Mouse (Mus musculus) adrenal gland, adult 18-20 months (tissue): ENCODE results near the gene Cpeb1. TPM values are rescaled to one million over a fixed set of nuclear protein-coding genes. Genes with fewer than 3 reads are reported as not detected.

Source experiments
- DNase-seq, 2 experiments: peaks; one replicate each; pipeline ENCODE4 v3.0.0; 2021 to 2022; ENCODE audit warnings: low spot score in 2 of 2
- total RNA-seq, 2 experiments: library from RNA; stranded (reverse); gene quantifications; 1 replicate in 1 of 2; 2 replicates in 1 of 2; pipeline ENCODE4 v1.2.3; 2021

The Cpeb1 gene
- total RNA-seq, 2 experiments from 2014 or later = 35.5 to 38.4 TPM

- peak; percentile 33 to 36 for DNase-seq
Observed at GRCm38 (mm10) chr7:81372337-81372920, 82.8 kb downstream of the Cpeb1 start.

- no peak for DNase-seq
Observed at GRCm38 (mm10) chr7:81371811-81372210, 83.5 kb downstream of the Cpeb1 start.

GRCm38 (mm10) chr7:81369724-81370123, 85.5 kb downstream of the Cpeb1 start:
- DNase-seq = no peak

- DNase-seq = no peak
Observed at GRCm38 (mm10) chr7:81367946-81368345, 87.3 kb downstream of the Cpeb1 start.

- no peak for DNase-seq
Observed at GRCm38 (mm10) chr7:81356975-81357374, 98.3 kb downstream of the Cpeb1 start.

GRCm38 (mm10) chr7:81356360-81356759, 98.9 kb downstream of the Cpeb1 start:
- DNase-seq = no peak

GRCm38 (mm10) chr7:81355746-81356145, 99.5 kb downstream of the Cpeb1 start:
- DNase-seq = no peak

- DNase-seq = no peak
Observed at GRCm38 (mm10) chr7:81351826-81352225, 103.4 kb downstream of the Cpeb1 start.

GRCm38 (mm10) chr7:81348206-81348605, 107.1 kb downstream of the Cpeb1 start:
- no peak for DNase-seq

- DNase-seq = no peak
Observed at GRCm38 (mm10) chr7:81345447-81346170, 109.7 kb downstream of the Cpeb1 start.

- peak; percentile 100 for DNase-seq
Observed at GRCm38 (mm10) chr7:81344544-81345446, 110.5 kb downstream of the Cpeb1 start, which contains the start of gene Rps17. Gene Rps17 (minus strand): TSS chr7:81345254.

- no peak for DNase-seq
Observed at GRCm38 (mm10) chr7:81343831-81344230, 111.4 kb downstream of the Cpeb1 start.

GRCm38 (mm10) chr7:81343316-81343715, 111.9 kb downstream of the Cpeb1 start:
- DNase-seq = no peak

GRCm38 (mm10) chr7:81342356-81343094, 112.7 kb downstream of the Cpeb1 start:
- no peak for DNase-seq

- DNase-seq = no peak
Observed at GRCm38 (mm10) chr7:81341563-81341962, 113.7 kb downstream of the Cpeb1 start.

- peak in 1 of 2 experiments; percentile 59 for DNase-seq
Observed at GRCm38 (mm10) chr7:81339783-81340182, 115.5 kb downstream of the Cpeb1 start.

- DNase-seq = no peak
Observed at GRCm38 (mm10) chr7:81338522-81338873, 116.8 kb downstream of the Cpeb1 start.

- no peak for DNase-seq
Observed at GRCm38 (mm10) chr7:81337785-81338521, 117.3 kb downstream of the Cpeb1 start.

- DNase-seq = peak in 1 of 2 experiments; percentile 62
Observed at GRCm38 (mm10) chr7:81336432-81336786, 118.9 kb downstream of the Cpeb1 start.

- no peak for DNase-seq
Observed at GRCm38 (mm10) chr7:81335705-81336431, 119.4 kb downstream of the Cpeb1 start.
